Mouse (Mus musculus) midbrain, embryonic 11.5 days (tissue): ENCODE measurements around the gene Kcnmb3. TPM values are rescaled to one million over a fixed set of nuclear protein-coding genes. Genes with fewer than 3 reads are reported as not detected.

Source experiments
- ATAC-seq: fragments of 200-750 bp; cut with Nextera tagmentation; 2 replicates; pipeline ENCODE4 v1.8.0; 2017; ENCODE audit warnings: moderate TSS enrichment, moderate library complexity; ENCODE audit not compliant: low FRiP score
- DNase-seq: peaks from one replicate; pipeline ENCODE4 v3.0.0; 2015; ENCODE audit warnings: low spot score; ENCODE audit errors: missing footprints
- H3K27ac ChIP-seq: fragments of 300-500 bp; sonication (generic); 2 replicates; pipeline ENCODE4 v1.5.1; 2014; ENCODE audit warnings: low read depth, low read length
- H3K27me3 ChIP-seq: fragments of 300-500 bp; sonication (generic); 2 replicates; pipeline ENCODE4 v1.6.1; 2014; ENCODE audit warnings: mild to moderate bottlenecking, low read length, moderate library complexity, mixed read lengths; ENCODE audit not compliant: control insufficient read depth, insufficient read depth
- H3K36me3 ChIP-seq: fragments of 300-500 bp; sonication (generic); 2 replicates; pipeline ENCODE4 v1.6.1; 2014; ENCODE audit warnings: mild to moderate bottlenecking, low read length, moderate library complexity, mixed read lengths; ENCODE audit not compliant: control insufficient read depth, insufficient read depth
- H3K4me1 ChIP-seq: fragments of 300-500 bp; sonication (generic); 2 replicates; pipeline ENCODE4 v1.6.1; 2014; ENCODE audit warnings: low read length; ENCODE audit not compliant: control insufficient read depth, insufficient read depth
- H3K4me2 ChIP-seq: fragments of 300-500 bp; sonication (generic); 2 replicates; pipeline ENCODE4 v1.6.1; 2014; ENCODE audit warnings: mild to moderate bottlenecking, moderate library complexity
- H3K4me3 ChIP-seq: fragments of 300-500 bp; sonication (generic); 2 replicates; pipeline ENCODE4 v1.5.1; 2014; ENCODE audit warnings: low read depth, low read length
- H3K9ac ChIP-seq: fragments of 300-500 bp; sonication (generic); 2 replicates; pipeline ENCODE4 v1.6.1; 2014; ENCODE audit warnings: low read length
- H3K9me3 ChIP-seq: fragments of 300-500 bp; sonication (generic); 2 replicates; pipeline ENCODE4 v1.6.1; 2016; ENCODE audit warnings: low read length; ENCODE audit not compliant: control insufficient read depth
- WGBS: fragments of 180-500 bp; shearing (Covaris S2); extraction: QIAGEN DNeasy Blood & Tissue Kit; methylation state at CpG from one replicate; pipeline ENCODE4 v1.1.7; 2014; 5-methylcytosine and 5-hydroxymethylcytosine counted together
- polyA plus RNA-seq: library from polyadenylated mRNA; unstranded; fragments of >200 nt; fragmentation: Nextera tagmentation; extraction: Ambion mirVana; gene quantifications from 2 replicates; pipeline ENCODE4 v1.2.1, GENCODE M21; 2014

Kcnmb3 gene
- polyA plus RNA-seq, 1 experiment from 2014 or later = 0.08 TPM

DNA sequence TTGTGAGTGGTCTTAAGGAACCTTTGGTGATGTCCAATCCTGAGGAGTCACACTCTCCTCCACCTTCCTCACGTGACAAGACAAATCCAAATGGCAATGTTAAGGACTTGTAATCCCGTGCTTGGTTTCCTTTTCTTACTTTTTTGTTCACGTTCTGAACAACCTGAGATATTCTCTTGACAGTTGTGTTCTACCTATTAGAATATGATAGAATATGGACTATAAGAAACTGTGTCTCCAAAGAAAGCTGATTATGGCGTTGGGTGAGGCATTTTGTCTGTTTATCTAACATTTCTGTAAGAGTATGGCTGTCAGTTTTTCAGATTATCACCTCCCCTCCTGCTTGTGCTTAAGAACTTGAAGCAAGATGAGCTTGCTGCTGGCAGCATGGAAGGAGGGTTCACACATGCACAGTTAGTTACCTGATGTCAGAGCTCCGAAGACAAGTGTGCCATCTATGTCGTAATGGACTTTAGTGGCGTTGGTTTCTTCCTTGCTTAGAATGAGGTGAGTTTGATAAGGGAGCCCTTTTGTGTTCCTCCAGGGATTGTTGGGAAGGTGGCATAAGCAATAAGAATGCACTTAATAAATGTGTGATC, 20.8 kb upstream of the Kcnmb3 start:
- Histone ChIP-seq H3K4me3 (no peak overlapping the region), H3K27ac (no peak overlapping the region), H3K4me2 (no peak overlapping the region), H3K4me1 (peaks cover 13% of the 10 kb centered on the region; the same call in 1 of the 2 replicates), H3K36me3 (peaks cover 5% of the 10 kb centered on the region; the same call in 1 of the 2 replicates), H3K9ac (no peak overlapping the region), H3K9me3 (no peaks in the 10 kb centered on the region), H3K27me3 (no peaks in the 10 kb centered on the region)
- no peak for ATAC-seq
- DNase-seq = no peak
- 92% methylated on average over 7 of the region's 7 CpGs for WGBS

DNA sequence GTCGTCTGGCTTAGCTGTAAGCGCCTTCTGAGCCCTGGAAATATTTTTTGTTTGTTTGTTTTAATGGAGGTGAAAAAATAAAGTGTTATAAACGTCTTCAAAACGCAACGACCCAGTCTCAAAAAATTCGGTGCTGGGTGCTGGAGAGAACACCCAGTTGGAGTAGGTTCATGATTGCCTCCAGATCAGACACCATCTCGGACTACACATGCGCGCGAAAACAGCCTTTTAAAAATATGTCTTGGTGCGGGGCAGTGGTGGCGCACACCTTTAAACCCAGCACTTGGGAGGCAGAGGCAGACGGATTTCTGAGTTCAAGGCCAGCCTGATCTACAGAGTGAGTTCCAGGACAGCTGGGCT, 19.1 kb upstream of the Kcnmb3 start:
- peak; percentile 91 for DNase-seq
- Histone ChIP-seq H3K4me3 (peak overlapping the region; percentile 85), H3K27ac (no peak overlapping the region; the same call in 1 of the 2 replicates), H3K4me1 (peaks cover 13% of the 10 kb centered on the region), H3K27me3 (no peaks in the 10 kb centered on the region), H3K9me3 (no peaks in the 10 kb centered on the region), H3K9ac (peak overlapping the region; percentile 91), H3K4me2 (peak overlapping the region; percentile 73), H3K36me3 (peaks cover 3% of the 10 kb centered on the region; the same call in 1 of the 2 replicates)
- no peak for ATAC-seq
- WGBS = 10% methylated on average over 13 of the region's 13 CpGs

DNA sequence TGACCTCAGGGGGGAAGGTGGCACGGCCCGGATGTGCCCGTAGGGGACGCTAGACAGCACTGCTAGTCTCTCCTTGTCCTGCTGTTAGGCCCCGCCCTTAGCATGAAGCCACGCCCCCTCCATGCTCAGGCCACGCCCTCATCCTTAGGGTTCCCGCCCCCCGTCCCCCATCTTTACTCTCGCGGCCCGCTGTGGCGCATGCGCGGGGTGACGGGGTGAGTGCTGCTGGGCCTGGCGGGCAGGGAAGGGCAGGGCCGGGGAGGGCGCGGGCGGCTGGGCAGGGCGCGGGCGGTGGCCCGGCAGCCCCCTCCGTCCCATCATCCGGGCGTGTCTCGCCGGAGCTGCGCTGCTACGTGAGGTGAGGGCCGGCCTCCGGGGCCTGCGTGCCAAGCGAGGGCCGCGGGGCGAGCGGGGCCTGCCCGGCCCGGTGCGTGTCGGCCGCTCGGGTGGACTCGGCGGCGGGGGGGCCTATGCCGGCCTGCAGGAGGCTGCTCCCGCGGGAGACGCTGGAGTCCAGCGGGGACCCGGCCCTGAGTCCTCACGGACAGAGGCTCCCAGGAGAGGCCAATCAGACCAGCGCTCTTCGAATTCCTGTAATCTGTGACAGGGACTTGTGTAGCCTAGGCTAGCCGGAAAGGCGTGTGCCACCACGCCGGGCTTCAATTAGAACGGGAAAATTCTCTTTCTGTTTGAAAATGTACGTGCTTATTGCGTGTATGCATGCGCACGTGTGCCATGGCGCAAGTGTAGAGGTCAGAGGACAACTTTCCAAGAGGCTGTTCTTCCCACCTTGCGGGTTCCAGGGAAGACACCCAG, 18.6 kb upstream of the Kcnmb3 start:
- DNase-seq = peak; percentile 100
- H3K36me3 ChIP-seq = no peaks in the 10 kb centered on the region; the same call in 1 of the 2 replicates
- WGBS = 1% methylated on average over 69 of the region's 69 CpGs
- H3K9ac ChIP-seq = peak overlapping the region; percentile 91
- H3K9me3 ChIP-seq = no peaks in the 10 kb centered on the region
- H3K4me2 ChIP-seq = peak overlapping the region; percentile 73
- H3K27ac ChIP-seq = peak overlapping the region; percentile 75
- no peaks in the 10 kb centered on the region for H3K27me3 ChIP-seq
- ATAC-seq = peak; percentile 94
- H3K4me1 ChIP-seq = peaks cover 13% of the 10 kb centered on the region
- H3K4me3 ChIP-seq = peak overlapping the region; percentile 85

DNA sequence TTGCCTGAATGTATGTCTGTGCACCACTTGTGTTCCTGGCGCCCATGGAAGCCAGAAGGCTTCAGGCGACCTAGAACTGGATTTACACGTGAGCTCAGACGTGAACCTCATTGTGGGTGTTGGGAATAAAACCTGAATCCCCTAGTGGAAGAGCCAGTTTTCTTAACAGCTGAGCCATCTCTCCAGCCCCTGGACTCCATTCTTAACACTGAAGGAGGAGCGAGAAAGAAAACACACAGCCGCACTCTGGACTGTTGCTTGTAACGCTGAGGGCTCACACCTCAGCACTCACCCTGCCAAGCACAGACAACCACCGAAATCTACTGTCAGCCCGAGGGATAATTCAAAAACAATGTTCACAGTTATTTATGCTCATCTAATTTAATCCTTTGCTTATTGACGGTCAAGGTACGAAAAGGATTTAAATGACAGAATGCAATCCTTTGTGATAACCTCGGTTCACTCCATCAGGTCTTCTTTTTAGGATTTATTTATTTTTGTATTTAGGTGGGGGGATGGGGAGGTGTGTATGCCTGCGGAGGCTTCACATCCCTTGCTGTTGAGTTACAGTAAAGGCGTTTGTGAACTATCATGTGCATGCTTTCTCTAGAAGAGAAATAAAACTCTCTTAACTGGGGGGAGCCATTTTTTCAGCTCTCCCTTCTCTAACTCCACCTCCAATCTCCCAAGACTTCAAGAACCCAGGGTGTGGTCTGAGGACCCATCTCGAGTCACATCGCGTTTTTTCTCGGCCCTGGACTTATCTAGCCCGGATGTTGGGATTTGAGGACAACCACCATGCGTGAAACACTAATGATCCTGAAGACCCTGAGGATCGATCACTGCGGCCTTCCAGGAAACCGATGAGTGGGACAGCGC, 17.7 kb upstream of the Kcnmb3 start, which contains the start of gene Zfp639:
Gene Zfp639 (plus strand): TSS at position 764 of the 879 bp plus-strand sequence.
- peak; percentile 92 for DNase-seq
- H3K27ac ChIP-seq = peak within 1 kb of the TSS; percentile 75
- H3K9ac ChIP-seq = peak within 1 kb of the TSS; percentile 91
- H3K9me3 ChIP-seq = no peaks in the 10 kb centered on the region
- no peaks in the 10 kb centered on the region for H3K36me3 ChIP-seq
- no peak; the same call in 1 of the 2 replicates for ATAC-seq
- 6% methylated on average over 24 of the region's 24 CpGs for WGBS
- peaks cover 13% of the 10 kb centered on the region for H3K4me1 ChIP-seq
- H3K4me2 ChIP-seq = peak within 1 kb of the TSS; percentile 73
- peak within 1 kb of the TSS; percentile 85 for H3K4me3 ChIP-seq
- no peaks in the 10 kb centered on the region for H3K27me3 ChIP-seq

DNA sequence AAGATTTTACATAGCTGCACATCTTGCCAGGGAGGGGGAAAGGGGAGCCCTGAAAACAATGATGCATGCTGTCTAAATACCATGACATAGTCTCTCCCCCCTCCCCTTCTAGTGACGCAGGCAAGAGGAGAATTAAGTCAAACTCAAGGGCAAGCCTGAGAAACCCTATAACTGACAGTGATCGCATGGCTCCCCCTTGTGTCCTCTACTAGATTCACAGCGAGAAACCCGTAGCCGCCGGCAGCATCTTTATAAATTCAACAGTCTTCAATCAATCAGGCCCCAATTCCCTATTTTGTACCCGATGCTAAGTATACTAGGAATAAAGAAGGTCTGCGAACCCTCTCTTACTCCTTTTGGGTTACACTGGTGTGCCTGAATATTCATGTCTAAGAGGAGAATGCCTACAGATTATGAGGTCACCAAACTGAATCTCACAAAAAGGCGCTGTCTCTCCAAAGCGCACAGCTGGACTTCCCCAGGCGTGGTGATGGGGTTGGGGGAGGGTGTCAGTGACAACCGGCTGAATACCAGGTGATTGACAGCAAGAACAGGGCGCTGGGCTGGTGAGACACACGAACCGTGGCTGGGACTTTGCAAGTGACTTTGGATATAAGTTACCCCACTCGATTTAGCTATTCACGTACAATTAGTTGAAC, 16.8 kb upstream of the Kcnmb3 start:
- Histone ChIP-seq H3K4me1 (peaks cover 13% of the 10 kb centered on the region), H3K4me2 (peak overlapping the region; percentile 47), H3K9me3 (no peaks in the 10 kb centered on the region), H3K27me3 (no peaks in the 10 kb centered on the region), H3K36me3 (no peaks in the 10 kb centered on the region), H3K4me3 (peak overlapping the region; percentile 17; the same call in 1 of the 2 replicates), H3K9ac (no peak overlapping the region), H3K27ac (no peak overlapping the region)
- DNase-seq (peak; percentile 98), ATAC-seq (peak; percentile 49)
- 2% methylated on average over 17 of the region's 17 CpGs for WGBS

DNA sequence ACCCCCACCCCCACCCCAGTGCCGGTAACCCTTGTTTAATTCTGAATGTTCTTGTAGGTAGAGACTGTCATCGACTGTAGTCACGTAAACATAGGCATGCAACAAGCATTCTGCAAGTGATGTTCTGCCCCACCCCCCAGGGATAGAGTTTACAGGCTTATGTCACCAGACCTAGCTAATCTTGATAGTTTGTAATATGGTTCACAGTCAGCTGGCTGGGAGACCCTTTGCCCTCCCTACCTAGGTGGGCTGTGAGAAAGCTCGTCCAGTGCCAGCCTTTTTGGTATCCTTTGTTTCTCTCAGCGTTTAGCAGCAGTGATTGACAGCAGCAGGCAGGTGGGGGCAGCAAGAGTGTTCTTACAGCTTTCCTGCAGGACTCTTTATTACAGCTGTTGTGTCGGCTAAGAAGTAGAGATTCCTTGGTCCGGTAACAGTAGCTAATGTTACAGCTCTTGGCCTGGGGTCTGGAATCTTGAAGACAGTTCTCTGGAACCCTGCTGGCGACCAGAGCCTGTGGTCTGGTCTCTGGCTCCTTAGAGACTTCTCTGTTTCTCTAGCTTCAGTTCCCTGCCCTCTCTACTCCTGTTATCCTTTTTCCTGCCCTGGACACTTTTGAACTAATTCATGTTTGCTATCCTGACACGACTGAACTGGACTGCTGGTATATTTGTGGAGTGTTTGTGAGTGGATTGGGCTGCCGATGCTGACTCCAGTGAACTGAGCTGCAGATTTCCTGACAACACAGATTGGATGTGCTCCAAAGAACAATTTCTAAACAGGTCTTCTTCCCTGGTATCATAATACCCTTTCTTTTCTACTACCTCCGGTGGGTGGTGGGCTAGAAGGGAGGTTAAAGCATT, 14.6 kb upstream of the Kcnmb3 start:
- Histone ChIP-seq H3K4me1 (peaks cover 9% of the 10 kb centered on the region), H3K9ac (no peak overlapping the region), H3K27me3 (no peaks in the 10 kb centered on the region), H3K36me3 (no peaks in the 10 kb centered on the region), H3K4me3 (no peak overlapping the region), H3K4me2 (no peak overlapping the region), H3K9me3 (no peaks in the 10 kb centered on the region), H3K27ac (no peak overlapping the region; the same call in 1 of the 2 replicates)
- 64% methylated on average over 11 of the region's 11 CpGs for WGBS
- DNase-seq = peak; percentile 81
- no peak for ATAC-seq

DNA sequence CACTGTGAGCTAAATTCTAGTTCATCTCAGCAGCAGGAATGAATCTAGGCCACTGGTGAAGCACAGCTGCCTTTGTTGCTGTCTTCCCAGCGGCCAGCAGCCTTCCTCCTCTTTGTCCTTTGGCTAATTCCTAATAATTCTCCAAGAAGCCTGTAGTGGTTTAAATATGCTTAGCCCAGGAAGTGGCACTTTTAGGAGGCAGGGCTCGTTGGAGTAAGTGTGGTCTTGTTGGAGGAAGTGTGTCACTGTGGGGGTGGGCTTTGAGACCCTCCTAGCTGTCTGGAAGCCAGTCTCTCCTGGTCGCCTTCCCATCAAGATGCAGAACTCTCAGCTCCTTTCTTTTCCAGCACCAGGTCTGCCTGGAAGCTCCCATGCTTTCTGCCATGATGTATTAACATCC, 13.8 kb upstream of the Kcnmb3 start:
- no peaks in the 10 kb centered on the region for H3K27me3 ChIP-seq
- WGBS = 75% methylated on average over 3 of the region's 3 CpGs
- H3K9ac ChIP-seq = no peak overlapping the region
- no peak overlapping the region for H3K27ac ChIP-seq
- H3K36me3 ChIP-seq = no peaks in the 10 kb centered on the region
- H3K4me1 ChIP-seq = peaks cover 7% of the 10 kb centered on the region
- H3K4me2 ChIP-seq = no peak overlapping the region
- no peaks in the 10 kb centered on the region for H3K9me3 ChIP-seq
- peak; percentile 79 for DNase-seq
- H3K4me3 ChIP-seq = no peak overlapping the region
- ATAC-seq = no peak

DNA sequence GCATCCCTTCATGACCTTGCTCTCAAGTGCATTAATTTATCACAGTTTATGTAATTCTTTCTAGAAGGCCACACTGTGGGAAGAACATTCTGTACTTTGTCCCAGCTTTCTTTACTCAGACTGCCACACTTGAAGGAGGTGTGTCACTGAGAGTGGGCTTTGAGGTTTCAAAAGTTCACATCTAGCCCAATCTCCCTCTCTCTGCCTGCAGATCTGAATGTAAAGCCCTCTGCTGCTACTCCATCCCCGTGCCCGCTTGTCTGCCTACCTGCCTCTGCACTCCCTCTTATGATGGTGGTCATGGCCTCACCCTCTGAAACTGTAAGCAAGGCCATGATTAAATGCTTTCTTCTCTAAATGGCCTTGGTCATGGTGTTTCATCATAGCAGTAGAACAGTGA, 8.3 kb upstream of the Kcnmb3 start:
- Histone ChIP-seq H3K36me3 (no peaks in the 10 kb centered on the region), H3K4me3 (no peak overlapping the region), H3K27me3 (no peaks in the 10 kb centered on the region), H3K9me3 (no peaks in the 10 kb centered on the region), H3K4me1 (peaks cover 10% of the 10 kb centered on the region; the same call in 1 of the 2 replicates), H3K27ac (no peak overlapping the region), H3K9ac (no peak overlapping the region), H3K4me2 (no peak overlapping the region)
- WGBS = 89% methylated on average over 2 of the region's 2 CpGs
- ATAC-seq (no peak), DNase-seq (peak; percentile 28)
